In genomic region chr7:82867271-82868121, GRCm38 (mm10) we compare ENCODE assay signal across 8 mouse cellular contexts. TPM values are rescaled to one million over a fixed set of nuclear protein-coding genes. Genes with fewer than 3 reads are reported as not detected.
A peak's percentile ranks its signal among the peaks of the same experiment; 100 is the strongest.
DNase-seq lines count a peak whose midpoint lies in the region; ATAC-seq and TF ChIP-seq lines count a peak whose summit lies in the region.

TSS of gene Mex3b (plus strand) at chr7:82867333.

- no peak for TF ChIP-seq CTCF in cortical plate, adult 2 months (IDR thresholded peaks at IDR 0.05; ENCODE audit: extremely low read depth, insufficient read depth, low read length)
- no peak for TF ChIP-seq CTCF in spleen, adult 2 months (IDR thresholded peaks at IDR 0.05; ENCODE audit: extremely low read depth, insufficient read depth, insufficient read length, insufficient replicate concordance)

- ATAC-seq in intestine, embryonic 16.5 days = peak; percentile 14

- intact Hi-C loops in gastrocnemius, postnatal 36 days (cut with DNase I) = loop anchor here (5.0 to 10.0 kb wide), 3 partner anchors 150 to 807 kb away; no protein-coding TSS in a partner anchor
- intact Hi-C loops in left cerebral cortex, postnatal 36 days (cut with DNase I) = loop anchor here (2.0 to 10.0 kb wide), 8 partner anchors 125 to 683 kb away; no protein-coding TSS in a partner anchor

- peak within 1 kb of the TSS; percentile 81 for H3K9ac ChIP-seq in intestine, embryonic 16.5 days (ENCODE audit: low read depth, low read length)

- no peaks in the 10 kb centered on the region for H3K4me1 ChIP-seq in cortical plate, adult 2 months (ENCODE audit: control insufficient read depth, insufficient read depth, low read length)
- peaks cover 21% of the 10 kb centered on the region for H3K4me1 ChIP-seq in intestine, embryonic 16.5 days (ENCODE audit: control insufficient read depth, insufficient read depth, low read length)
- H3K4me1 ChIP-seq in midbrain, embryonic 10.5 days = peaks cover 57% of the 10 kb centered on the region
- peaks cover 7% of the 10 kb centered on the region for H3K4me1 ChIP-seq in spleen, adult 2 months (ENCODE audit: control insufficient read depth, insufficient read depth, insufficient read length)

- H3K36me3 ChIP-seq in intestine, embryonic 16.5 days (ENCODE audit: control insufficient read depth, insufficient read depth, low read length) = no peaks in the 10 kb centered on the region
- peaks cover 35% of the 10 kb centered on the region for H3K36me3 ChIP-seq in midbrain, embryonic 10.5 days
- H3K36me3 ChIP-seq in spleen, adult 2 months (ENCODE audit: control insufficient read depth, insufficient read depth, low read length) = peaks cover 7% of the 10 kb centered on the region

- peak; percentile 77 for DNase-seq in adrenal gland, adult 2 months
- DNase-seq in gastrocnemius, postnatal 36 days = peak; percentile 34 to 48
- DNase-seq in left cerebral cortex, postnatal 36 days (ENCODE audit: low spot score in 2 of 2) = peak; percentile 72 to 81
- DNase-seq in midbrain, embryonic 10.5 days (ENCODE audit: low spot score) = no peak
- DNase-seq in spleen, adult 2 months (ENCODE audit: low read depth in 1 of 2, low spot score in 2 of 2) = peak; percentile 9 to 55
- DNase-seq in yolk sac, embryonic 10.5 days (ENCODE audit: low spot score) = no peak

- peak within 1 kb of the TSS; percentile 99 for H3K27ac ChIP-seq in cortical plate, adult 2 months (ENCODE audit: insufficient read depth, low read length)
- peak within 1 kb of the TSS; percentile 93 for H3K27ac ChIP-seq in intestine, embryonic 16.5 days (ENCODE audit: low read length)
- H3K27ac ChIP-seq in midbrain, embryonic 10.5 days (replicated peaks) = peak within 1 kb of the TSS; percentile 100
- peak within 1 kb of the TSS; percentile 99 for H3K27ac ChIP-seq in spleen, adult 2 months (ENCODE audit: insufficient read depth, low read length)

- under 1% methylated on average over 84 of the region's 87 CpGs for WGBS in intestine, embryonic 16.5 days
- under 1% methylated on average over 78 of the region's 87 CpGs for WGBS in midbrain, embryonic 10.5 days
- WGBS in spleen, adult 2 months = 1% methylated on average over 86 of the region's 87 CpGs

- H3K9me3 ChIP-seq in intestine, embryonic 16.5 days (ENCODE audit: control insufficient read depth, low read length) = no peaks in the 10 kb centered on the region
- no peaks in the 10 kb centered on the region for H3K9me3 ChIP-seq in midbrain, embryonic 10.5 days (replicated peaks)

- H3K27me3 ChIP-seq in intestine, embryonic 16.5 days (replicated peaks; ENCODE audit: control insufficient read depth, insufficient read depth, low read length) = no peaks in the 10 kb centered on the region; the same call in 1 of the 2 replicates
- H3K27me3 ChIP-seq in midbrain, embryonic 10.5 days (ENCODE audit: low read depth, poor library complexity, severe bottlenecking) = no peaks in the 10 kb centered on the region
- H3K27me3 ChIP-seq in spleen, adult 2 months (ENCODE audit: control insufficient read depth, insufficient read depth, low read length) = no peaks in the 10 kb centered on the region

- H3K4me3 ChIP-seq in cortical plate, adult 2 months (ENCODE audit: insufficient read depth, low read length) = peak within 1 kb of the TSS; percentile 69
- peak within 1 kb of the TSS; percentile 80 for H3K4me3 ChIP-seq in intestine, embryonic 16.5 days (ENCODE audit: low read length)
- H3K4me3 ChIP-seq in midbrain, embryonic 10.5 days = peak within 1 kb of the TSS; percentile 100
- H3K4me3 ChIP-seq in spleen, adult 2 months (ENCODE audit: extremely low read depth, insufficient read depth, insufficient read length) = peak within 1 kb of the TSS; percentile 69

- 0 out of 2 replicates have a peak, but pooled peaks have one; percentile 8 for TF ChIP-seq POLR2A in cortical plate, adult 2 months (IDR thresholded peaks at IDR 0.05; ENCODE audit: extremely low read depth, insufficient read depth, low read length)
- TF ChIP-seq POLR2A in spleen, adult 2 months (IDR thresholded peaks at IDR 0.05; ENCODE audit: low read depth, low read length) = no peak; the same call in 1 of the 2 replicates

- peak within 1 kb of the TSS; percentile 95 for H3K4me2 ChIP-seq in intestine, embryonic 16.5 days (ENCODE audit: low read depth, low read length)

RNA-seq across cellular contexts. Expression of gene Mex3b, which starts in this region (rescaled TPM):
- 1 to 10 TPM; 1.2 to 1.8 TPM for total RNA-seq in adrenal gland, adult 2 months (2021)
- 5.3 and 7.4 TPM in 2 replicates for polyA plus RNA-seq in adrenal gland, adult 2 months (2012; rRNA removed)
- 20.6 and 22.6 TPM in 2 replicates for polyA plus RNA-seq in cortical plate, adult 2 months (2012; rRNA removed)
- total RNA-seq in gastrocnemius, postnatal 36 days (2021) = under 1 TPM; 0.72 to 0.74 TPM
- polyA plus RNA-seq in intestine, embryonic 16.5 days (2015; fragmentation: Nextera tagmentation; extraction: Ambion mirVana) = 4.8 TPM in 2 replicates
- total RNA-seq in left cerebral cortex, postnatal 36 days (2021) = 10 to 100 TPM; 22.9 to 31.4 TPM
- 23.2 and 24.7 TPM in 2 replicates for polyA plus RNA-seq in midbrain, embryonic 10.5 days (2016; fragmentation: Nextera tagmentation; extraction: Ambion mirVana)
- 7.3 and 13.0 TPM in 2 replicates for polyA plus RNA-seq in spleen, adult 2 months (2012; rRNA removed)

Comparison
In these comparisons a context has a peak if more than half of its experiments do, and no peak if none do; other contexts are left out.
1. RNA of gene Mex3b (total RNA-seq): 22.9 to 31.4 TPM in left cerebral cortex, postnatal 36 days; 1.2 to 1.8 TPM in adrenal gland, adult 2 months and 0.72 to 0.74 TPM in gastrocnemius, postnatal 36 days; every median in the first group is over 4 times any median in the second.
2. Peak in DNase-seq in gastrocnemius, postnatal 36 days; RNA of the gene not detected or under 1 TPM.
3. DNase-seq: peak in adrenal gland, adult 2 months (single experiment), left cerebral cortex, postnatal 36 days (2 of 2) and spleen, adult 2 months (2 of 2); none in midbrain, embryonic 10.5 days (single experiment) and yolk sac, embryonic 10.5 days (single experiment).
4. Peak in every context shown above with its lines, with median percentiles within 50 percentile points of each other: H3K27ac ChIP-seq and H3K4me3 ChIP-seq.